Mouse (Mus musculus) E14TG2a.4 (cell line): ENCODE measurements around the gene Efnb2.

Experiments
- H3K27me3 ChIP-seq: 2 replicates; pipeline ENCODE4 v1.6.1; 2014; ENCODE audit warnings: low read length, control low read depth; ENCODE audit not compliant: insufficient read depth
- H3K36me3 ChIP-seq: 2 replicates; pipeline ENCODE4 v1.6.1; 2014; ENCODE audit warnings: low read length, control low read depth; ENCODE audit not compliant: insufficient read depth
- H3K4me1 ChIP-seq: replicated peaks from 2 replicates; pipeline ENCODE4 v1.6.1; 2014; ENCODE audit warnings: low read depth, low read length, control low read depth
- H3K4me3 ChIP-seq: replicated peaks from 2 replicates; pipeline ENCODE4 v1.5.1; 2014; ENCODE audit warnings: mild to moderate bottlenecking, low read length
- H3K9me3 ChIP-seq: 2 replicates; pipeline ENCODE4 v1.6.1; 2014; ENCODE audit warnings: low read length, control low read depth
- CTCF ChIP-seq: conservative IDR thresholded peaks from 2 replicates; pipeline ENCODE4 v1.5.1; 2014; ENCODE audit warnings: low read length
- NANOG ChIP-seq: IDR thresholded peaks from 2 replicates; pipeline ENCODE4 v1.6.1; 2014; ENCODE audit warnings: borderline replicate concordance, low read length, mixed read lengths
- POU5F1 ChIP-seq: IDR thresholded peaks from 2 replicates; pipeline ENCODE4 v1.6.1; 2014; ENCODE audit warnings: low read length, borderline replicate concordance

Gene Efnb2

DNA sequence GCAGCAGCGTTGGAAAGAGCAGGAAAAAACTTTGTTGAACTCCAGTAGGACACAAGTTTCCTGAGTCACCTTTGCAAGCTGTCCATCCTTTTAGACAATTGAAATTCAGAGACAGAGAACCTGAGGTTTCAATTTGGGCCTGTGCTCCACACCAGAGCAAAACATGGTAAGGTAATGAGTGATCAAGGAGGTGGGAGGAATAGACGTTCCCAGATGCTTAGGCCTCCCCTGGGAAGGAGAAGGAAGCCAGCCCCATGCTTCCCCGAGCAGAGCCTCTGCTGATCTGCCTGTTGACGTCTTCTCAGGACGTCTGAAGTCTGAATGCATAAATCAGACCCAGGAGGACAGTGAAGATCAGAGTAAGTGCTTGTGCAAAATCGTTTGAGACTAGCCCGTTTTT, 51.3 kb downstream of the Efnb2 start:
- Histone ChIP-seq H3K4me3 (peak overlapping the region; percentile 35; the same call in 1 of the 2 replicates), H3K9me3 (peaks cover 23% of the 10 kb centered on the region), H3K4me1 (peaks cover 72% of the 10 kb centered on the region), H3K36me3 (no peaks in the 10 kb centered on the region; the same call in 1 of the 2 replicates), H3K27me3 (no peaks in the 10 kb centered on the region)
- TF ChIP-seq CTCF (no peak), POU5F1 (no peak), NANOG (no peak)

DNA sequence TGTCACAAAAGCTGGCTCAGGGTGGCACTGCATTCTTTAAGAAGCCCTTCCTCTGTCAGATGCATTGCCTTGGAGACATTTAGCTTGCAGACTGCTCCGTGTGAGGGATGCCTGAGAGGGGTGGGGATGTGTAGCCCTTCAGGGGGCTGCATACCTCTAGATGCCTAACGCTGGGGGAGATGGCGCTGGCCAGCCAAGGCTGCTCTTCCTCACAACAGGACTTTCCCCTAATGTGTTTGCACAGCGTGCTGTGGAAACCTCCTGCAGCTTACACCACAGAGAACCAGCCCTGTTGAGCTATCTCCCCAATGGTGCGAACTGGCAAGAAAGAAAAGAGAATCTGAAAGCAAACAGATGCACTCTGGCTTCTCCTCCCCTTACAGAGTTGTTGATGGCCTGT, 51.9 kb downstream of the Efnb2 start:
- H3K9me3 ChIP-seq, result peaks cover 23% of the 10 kb centered on the region
- 0 out of 2 replicates have a peak overlapping the region, but pooled peaks have one; percentile 17 for H3K4me3 ChIP-seq
- peaks cover 77% of the 10 kb centered on the region for H3K4me1 ChIP-seq
- H3K27me3 ChIP-seq, result no peaks in the 10 kb centered on the region
- no peaks in the 10 kb centered on the region; the same call in 1 of the 2 replicates for H3K36me3 ChIP-seq
- TF ChIP-seq NANOG, result peak; percentile 83
- no peak for TF ChIP-seq CTCF
- TF ChIP-seq POU5F1, result no peak

DNA sequence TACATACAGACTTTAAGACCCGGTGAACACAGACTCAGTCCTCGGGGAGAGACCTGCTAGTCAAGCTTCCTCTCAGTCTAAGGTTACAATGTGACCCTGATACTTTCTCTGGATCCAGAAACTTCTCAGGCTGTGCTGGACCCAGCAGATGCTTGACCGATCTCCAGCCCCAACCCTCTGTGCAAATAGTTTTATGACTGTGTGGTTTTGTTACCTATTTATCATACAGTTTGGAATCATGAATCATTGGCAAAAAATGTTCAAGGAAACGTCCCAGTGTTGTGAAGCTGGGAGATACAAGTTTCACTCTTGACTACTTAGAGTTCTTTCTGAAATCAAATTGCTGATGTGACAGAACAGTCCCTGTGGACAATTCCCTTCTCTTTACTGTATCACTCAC, 55.4 kb downstream of the Efnb2 start:
- Histone ChIP-seq H3K27me3 (0 out of 2 replicates have a peak, but pooled peaks cover 3% of the 10 kb centered on the region), H3K4me1 (peaks cover 81% of the 10 kb centered on the region), H3K4me3 (no peak overlapping the region), H3K9me3 (no peaks in the 10 kb centered on the region), H3K36me3 (no peaks in the 10 kb centered on the region)
- TF ChIP-seq NANOG (no peak), POU5F1 (no peak), CTCF (no peak)

DNA sequence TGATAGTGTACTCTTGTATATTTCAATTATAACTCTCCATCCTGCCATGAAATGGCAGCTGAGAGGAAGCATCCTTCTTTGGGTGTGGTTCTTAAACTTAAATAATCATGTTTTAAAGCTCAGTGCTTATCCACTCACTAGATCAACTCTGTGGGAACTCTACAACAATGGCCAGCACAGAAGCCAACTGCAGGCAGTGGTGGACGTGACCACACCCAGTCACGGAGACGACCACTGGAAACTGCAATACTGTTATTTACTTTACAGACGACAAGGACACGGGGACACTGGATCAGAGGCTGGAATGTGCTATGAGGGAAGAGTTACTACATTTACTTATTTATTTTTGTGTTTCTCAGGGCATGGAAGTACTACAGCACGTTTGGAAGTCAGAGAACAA, 57.2 kb downstream of the Efnb2 start:
- Histone ChIP-seq H3K36me3 (no peaks in the 10 kb centered on the region), H3K9me3 (no peaks in the 10 kb centered on the region), H3K27me3 (0 out of 2 replicates have a peak, but pooled peaks cover 3% of the 10 kb centered on the region), H3K4me1 (peaks cover 69% of the 10 kb centered on the region), H3K4me3 (no peak overlapping the region)
- TF ChIP-seq NANOG (no peak), CTCF (no peak), POU5F1 (no peak)

DNA sequence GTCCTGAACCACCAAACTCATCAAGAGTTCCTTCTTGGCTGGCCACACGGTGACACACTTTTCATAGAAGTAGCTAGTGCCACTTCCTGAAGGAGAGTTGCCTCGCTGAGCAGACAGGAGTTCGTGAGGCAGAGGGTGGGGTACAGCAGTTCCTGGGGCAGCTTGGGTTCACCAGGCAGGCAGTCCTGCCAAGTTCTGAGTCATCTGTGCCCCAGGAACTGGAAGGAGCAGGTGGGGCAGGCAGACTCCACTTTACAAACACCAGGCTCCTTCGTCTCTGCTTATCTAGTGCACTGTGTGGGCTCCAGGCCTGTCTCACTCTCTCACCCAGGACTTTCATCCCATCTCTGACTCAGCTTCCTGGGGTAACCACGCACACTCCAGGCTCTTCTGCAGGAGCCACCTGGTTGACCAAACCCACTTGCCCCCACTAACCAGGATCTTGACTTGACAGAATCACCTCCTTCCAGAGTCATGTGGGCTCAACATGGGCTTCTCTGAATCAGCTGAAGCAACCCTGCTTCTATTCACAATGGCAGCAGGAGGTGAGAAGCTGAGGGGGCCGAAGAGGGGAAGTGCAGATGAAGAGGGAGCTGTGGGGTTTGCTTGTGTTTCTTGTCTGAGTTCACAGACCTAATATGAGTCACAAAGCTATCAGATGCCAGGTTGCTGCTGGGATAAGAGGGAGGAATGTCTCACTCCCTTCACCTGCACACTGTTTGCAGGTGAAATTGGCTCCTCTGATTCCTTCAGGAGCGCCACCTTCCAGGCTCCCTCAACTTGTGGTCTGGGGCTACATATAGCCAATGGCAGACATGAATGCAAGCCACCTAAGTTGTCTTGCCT, 58.2 kb downstream of the Efnb2 start:
- Histone ChIP-seq H3K9me3 (no peaks in the 10 kb centered on the region), H3K4me3 (no peak overlapping the region), H3K36me3 (no peaks in the 10 kb centered on the region), H3K27me3 (0 out of 2 replicates have a peak, but pooled peaks cover 3% of the 10 kb centered on the region), H3K4me1 (peaks cover 64% of the 10 kb centered on the region)
- TF ChIP-seq POU5F1 (no peak), CTCF (no peak), NANOG (no peak)

GRCm38 (mm10) chr8:8599931-8600330, 61.1 kb downstream of the Efnb2 start:
- Histone ChIP-seq H3K27me3 (0 out of 2 replicates have a peak, but pooled peaks cover 3% of the 10 kb centered on the region), H3K4me1 (peaks cover 39% of the 10 kb centered on the region), H3K36me3 (no peaks in the 10 kb centered on the region), H3K4me3 (no peak overlapping the region), H3K9me3 (no peaks in the 10 kb centered on the region)
- TF ChIP-seq CTCF, result no peak
- TF ChIP-seq NANOG, result no peak
- no peak for TF ChIP-seq POU5F1

- H3K9me3 ChIP-seq, result no peaks in the 10 kb centered on the region
- 0 out of 2 replicates have a peak, but pooled peaks cover 3% of the 10 kb centered on the region for H3K27me3 ChIP-seq
- H3K4me3 ChIP-seq, result no peak overlapping the region
- no peaks in the 10 kb centered on the region for H3K36me3 ChIP-seq
- TF ChIP-seq POU5F1 (no peak), NANOG (no peak), CTCF (no peak)
- peaks cover 17% of the 10 kb centered on the region for H3K4me1 ChIP-seq
Measured at GRCm38 (mm10) chr8:8597434-8597833, 63.6 kb downstream of the Efnb2 start.

- Histone ChIP-seq H3K27me3 (no peaks in the 10 kb centered on the region), H3K36me3 (no peaks in the 10 kb centered on the region), H3K9me3 (no peaks in the 10 kb centered on the region), H3K4me3 (no peak overlapping the region), H3K4me1 (peaks cover 15% of the 10 kb centered on the region)
- TF ChIP-seq NANOG (no peak), POU5F1 (no peak), CTCF (no peak)
Measured at GRCm38 (mm10) chr8:8595831-8596611, 65.0 kb downstream of the Efnb2 start.
